Mouse (Mus musculus): ENCODE data around the gene Ctnna2.

Ctnna2 gene

DNA sequence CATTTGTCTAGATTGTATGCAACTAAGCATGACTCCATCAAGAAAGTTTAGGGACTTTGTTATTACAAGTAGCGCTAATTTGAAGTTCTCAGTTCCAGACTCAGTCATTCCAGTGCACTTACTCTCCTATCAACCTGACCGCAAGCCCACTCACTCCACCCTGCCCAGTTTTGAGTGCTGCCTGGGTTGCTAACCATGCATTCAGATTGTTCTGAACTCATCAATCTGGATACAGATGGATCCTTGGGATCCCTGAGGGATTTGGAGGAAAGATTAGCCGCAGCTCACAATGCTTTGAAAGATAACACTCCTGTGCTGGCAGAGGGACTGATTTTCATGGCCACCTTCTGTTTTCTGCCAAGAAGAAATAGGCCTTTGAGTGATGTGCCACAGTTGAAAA, 168.5 kb downstream of the Ctnna2 start:
- DNase-seq: no peak

- DNase-seq: no peak
Measured at GRCm38 (mm10) chr6:77802604-77803003, 176.9 kb downstream of the Ctnna2 start.

DNA sequence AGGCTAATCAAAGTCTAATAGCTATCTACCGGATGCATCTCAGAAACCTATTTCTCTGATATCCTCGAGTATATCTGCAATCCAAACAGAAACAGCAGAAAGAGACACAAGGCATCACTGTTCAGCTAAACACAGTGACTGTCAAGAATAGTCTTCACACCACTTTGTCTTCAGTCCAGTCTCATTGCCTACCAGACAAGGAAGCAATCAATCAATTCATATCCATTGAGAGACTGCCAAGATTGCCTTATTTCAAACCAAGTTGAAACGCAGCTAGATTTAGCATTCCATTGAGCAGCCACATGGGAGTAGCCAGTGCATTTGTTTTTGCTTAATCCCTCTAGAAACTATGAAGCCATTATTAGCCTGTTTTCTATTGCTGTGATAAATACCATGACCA, 196.2 kb downstream of the Ctnna2 start:
- no peak for DNase-seq

DNA sequence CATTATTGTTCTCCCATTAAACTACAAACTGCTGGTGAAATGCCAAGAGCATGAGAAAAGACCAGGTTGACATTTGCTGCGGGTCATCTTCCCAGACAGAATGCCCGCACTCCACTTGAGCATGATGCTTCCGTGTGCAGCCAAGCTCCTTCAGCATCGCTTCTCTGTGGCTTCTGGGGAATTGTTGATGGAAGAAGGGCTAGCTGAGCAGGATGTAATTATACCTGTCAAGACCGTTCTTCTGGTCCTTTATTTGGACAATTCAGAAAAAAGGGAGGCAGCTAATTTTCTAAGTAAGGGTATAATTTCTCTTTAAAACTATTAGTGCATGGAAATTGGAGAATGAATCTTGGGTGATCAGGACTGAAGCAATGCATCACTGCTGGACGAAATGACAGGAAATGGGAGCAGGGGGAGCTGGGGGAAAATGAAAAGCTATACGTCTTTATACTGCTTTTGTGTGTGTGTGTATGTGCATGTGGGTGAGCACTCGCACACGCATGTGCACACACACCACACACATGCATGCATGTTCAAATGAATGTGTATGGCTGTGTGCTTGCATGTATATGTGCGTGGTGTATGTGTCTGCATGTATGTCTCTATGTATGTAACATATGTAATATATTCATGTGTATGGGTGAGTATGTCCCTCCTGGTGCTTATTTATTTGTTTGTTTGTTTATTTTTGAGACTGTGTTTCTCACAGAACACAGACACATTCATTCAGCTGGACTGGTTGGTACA, 211.0 kb downstream of the Ctnna2 start:
- no peak for DNase-seq

DNA sequence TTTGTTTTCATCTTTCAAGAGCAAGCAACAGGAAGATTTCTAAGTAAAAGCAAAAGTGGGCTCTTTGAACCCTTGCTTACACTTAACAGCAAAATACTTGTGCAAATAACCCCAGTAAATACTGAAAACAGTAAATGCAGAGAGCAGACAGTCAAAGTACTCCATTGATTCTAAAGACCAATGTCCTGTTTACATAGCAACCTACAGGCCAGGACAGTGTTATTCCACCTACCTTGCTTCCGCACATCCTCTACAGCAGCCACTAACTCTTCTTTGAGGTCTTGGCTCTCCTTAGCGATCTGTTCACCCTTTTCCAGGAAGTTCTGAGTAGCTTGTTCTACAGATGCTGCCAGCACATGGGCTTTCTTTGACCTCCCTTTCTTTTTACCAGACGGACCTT, 221.3 kb downstream of the Ctnna2 start:
- DNase-seq: no peak

GRCm38 (mm10) chr6:77745426-77745825, 234.1 kb downstream of the Ctnna2 start:
- no peak for DNase-seq

DNA sequence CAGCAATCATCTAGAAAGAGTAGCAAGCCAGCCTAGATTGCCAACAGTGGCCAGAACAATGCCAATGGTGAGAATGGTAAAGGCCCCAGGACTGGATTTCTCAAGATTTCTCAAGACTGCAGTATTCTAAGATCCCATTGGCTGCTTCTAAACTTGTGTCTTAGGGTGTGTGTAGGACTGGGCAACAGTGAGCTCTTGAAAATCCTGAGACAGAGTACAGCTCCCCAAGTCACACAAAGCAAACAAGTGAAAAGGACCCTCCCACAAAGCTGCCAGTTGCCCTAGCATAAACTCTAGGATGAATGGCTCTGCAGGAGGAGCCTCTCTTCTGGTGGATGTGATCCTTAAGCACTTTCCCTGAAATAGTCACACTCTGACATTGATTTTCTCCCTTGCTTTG, 235.8 kb downstream of the Ctnna2 start:
- no peak for DNase-seq

- no peak for DNase-seq
Measured at GRCm38 (mm10) chr6:77742988-77743387, 236.5 kb downstream of the Ctnna2 start.

GRCm38 (mm10) chr6:77738640-77739039, 240.9 kb downstream of the Ctnna2 start:
- DNase-seq: no peak

DNA sequence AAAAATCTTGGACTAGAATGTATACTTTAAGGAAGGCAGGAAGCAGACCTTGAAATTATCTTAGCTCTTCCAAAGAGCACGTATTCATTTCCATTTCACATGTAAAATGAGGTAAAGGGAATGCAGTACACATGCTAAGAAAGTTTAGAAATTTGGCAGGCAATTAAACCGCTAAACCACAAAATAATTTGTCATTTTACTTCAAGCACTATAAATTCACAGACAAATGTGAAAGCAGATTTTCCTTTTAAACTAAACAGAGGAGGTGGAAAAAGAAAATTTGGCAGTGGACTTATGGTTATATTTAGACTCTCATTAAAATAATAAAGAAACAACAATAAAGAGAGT, 254.6 kb downstream of the Ctnna2 start:
- DNase-seq: no peak

DNA sequence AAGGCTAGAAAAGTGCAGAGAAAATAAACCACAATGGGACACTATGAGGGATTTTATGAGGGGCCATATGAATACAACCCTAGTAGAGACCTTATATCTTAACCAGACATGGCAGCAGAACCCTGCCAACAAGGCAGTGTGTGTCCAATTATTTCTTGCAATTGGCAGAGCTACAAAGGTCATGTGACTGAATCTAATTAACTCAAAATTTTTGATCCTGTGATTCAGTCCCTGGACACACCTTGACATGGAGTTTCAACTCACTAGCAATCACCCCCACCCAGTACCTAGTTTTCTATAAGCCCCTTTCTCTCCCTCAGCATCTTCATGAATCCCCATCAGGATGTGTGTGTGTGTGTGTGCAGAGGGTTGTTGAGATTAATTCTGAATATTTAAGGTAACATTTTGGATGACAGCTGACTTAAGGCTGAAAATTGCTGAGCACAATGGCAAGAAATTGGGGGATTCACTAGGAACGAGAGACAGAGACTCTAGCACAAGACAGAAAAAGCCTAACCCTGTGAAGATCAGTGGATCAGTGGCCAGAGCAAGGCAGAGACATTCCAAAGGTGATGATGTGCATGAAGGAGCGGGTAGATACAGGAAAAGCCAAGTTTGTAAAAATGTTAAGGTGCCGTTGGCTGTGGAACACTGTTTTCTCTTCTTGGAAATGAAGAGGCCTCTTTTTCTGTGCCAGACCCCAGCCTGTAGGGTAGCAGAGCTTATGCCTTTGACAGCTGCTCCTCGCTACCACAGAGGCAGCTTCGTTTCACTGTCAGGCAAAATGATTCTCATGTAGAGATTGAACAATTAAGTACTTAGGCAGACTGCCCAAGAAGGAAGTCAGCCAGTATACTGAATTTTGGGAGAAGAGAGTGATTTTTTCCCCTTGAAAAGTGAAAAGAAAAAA, 255.2 kb downstream of the Ctnna2 start:
- no peak for DNase-seq

GRCm38 (mm10) chr6:77694093-77694492, 285.4 kb downstream of the Ctnna2 start:
- no peak for DNase-seq

- DNase-seq: no peak
Measured at GRCm38 (mm10) chr6:77687173-77687572, 292.3 kb downstream of the Ctnna2 start.

DNA sequence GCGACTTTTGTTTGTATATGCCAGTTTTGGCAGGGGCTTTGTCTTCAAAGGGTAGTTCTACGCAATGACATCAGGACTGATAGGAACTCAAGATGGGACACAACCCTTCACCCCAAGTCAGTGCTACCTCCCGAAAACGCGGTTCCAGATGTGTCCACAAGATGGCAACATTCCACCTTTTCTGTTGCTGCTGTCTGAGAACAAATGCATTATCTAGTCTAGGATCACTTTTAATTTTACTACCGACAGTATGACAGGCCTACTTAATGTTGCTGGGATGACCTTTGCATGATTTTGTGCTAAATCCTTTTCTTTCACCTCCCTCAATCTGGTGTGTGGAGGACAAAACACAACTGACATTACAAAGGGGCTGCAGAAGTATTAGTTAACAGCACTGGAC, 329.4 kb downstream of the Ctnna2 start:
- DNase-seq: peak; percentile 71 to 72

DNA sequence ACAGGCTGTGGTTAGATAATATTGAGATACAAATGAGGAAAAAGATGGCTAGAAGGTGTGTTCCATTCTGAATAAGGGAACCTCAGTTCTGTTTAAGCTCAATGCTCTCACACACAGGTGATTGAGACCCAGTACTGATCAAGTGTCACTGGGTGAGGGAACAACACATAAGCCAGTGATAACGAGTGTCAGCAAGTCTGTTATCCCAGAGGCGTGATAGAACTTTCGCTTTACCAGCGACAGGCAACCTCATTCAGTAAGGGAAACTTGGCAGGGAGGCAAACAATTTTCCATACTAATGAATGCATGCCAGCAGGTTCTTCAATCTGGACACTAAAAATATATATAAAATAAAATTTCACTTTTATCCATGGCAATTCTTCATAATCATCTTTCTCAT, 334.9 kb downstream of the Ctnna2 start:
- DNase-seq: no peak

DNA sequence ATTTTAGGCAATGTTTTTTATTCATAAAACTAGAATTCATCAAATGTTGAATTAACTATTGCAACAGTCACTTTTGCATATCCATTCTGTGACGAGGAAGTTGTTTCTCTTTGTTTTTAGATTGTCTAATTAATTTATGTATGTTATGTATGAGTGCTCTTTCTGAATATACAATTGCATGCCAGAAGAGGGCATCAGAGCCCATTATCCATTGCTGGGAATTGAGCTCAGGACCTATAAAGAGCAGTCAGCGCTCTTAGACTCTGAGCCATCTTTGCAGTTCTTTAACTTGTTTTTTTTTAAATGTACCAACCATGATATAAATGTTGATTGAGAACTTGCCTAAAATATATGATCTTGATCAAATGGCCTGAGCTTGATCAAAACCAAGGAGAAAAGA, 340.7 kb downstream of the Ctnna2 start:
- no peak for DNase-seq

GRCm38 (mm10) chr6:77633997-77634396, 345.5 kb downstream of the Ctnna2 start:
- DNase-seq: peak; percentile 62 to 65

- peak in 1 of 2 experiments; percentile 4 for DNase-seq
Measured at GRCm38 (mm10) chr6:77628573-77629192, 350.8 kb downstream of the Ctnna2 start.

GRCm38 (mm10) chr6:77604642-77605392, 374.7 kb downstream of the Ctnna2 start:
- DNase-seq: peak in 1 of 2 experiments; percentile 6

DNA sequence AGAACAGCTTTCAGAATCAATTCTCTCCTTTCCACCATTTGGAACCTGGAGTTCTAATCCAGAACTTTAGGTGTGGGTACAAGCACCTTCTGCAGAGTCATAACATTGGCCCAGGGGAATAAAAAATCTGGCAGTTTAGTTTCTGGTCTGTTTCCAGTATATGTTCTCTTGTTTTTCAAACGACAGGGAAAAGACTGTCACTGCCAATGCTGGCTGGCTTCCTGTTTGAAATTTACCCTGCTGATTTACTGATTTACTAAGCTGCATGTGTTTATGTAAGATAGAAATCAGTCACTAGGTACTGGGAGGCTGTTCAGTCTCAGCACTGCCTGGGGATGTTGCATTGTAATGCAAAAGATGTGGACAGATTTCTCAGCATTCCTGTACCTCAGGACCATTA, 375.6 kb downstream of the Ctnna2 start:
- DNase-seq: peak; percentile 2 to 7

GRCm38 (mm10) chr6:77599244-77599643, 380.3 kb downstream of the Ctnna2 start:
- no peak for DNase-seq

GRCm38 (mm10) chr6:77582568-77582967, 396.9 kb downstream of the Ctnna2 start:
- DNase-seq: peak; percentile 6 to 19

- DNase-seq: no peak
Measured at GRCm38 (mm10) chr6:77580926-77581325, 398.6 kb downstream of the Ctnna2 start.

Measured in kidney, postnatal 4 days (tissue).